Mouse (Mus musculus) liver, adult 2 months (tissue): ENCODE results near the gene Sfxn5.

Source experiments
- CTCF ChIP-seq: fragments of 200-500 bp; IDR thresholded peaks from 2 replicates; pipeline ENCODE4 v1.5.1; 2011; ENCODE audit warnings: low read depth, low read length, control low read depth
- POLR2A ChIP-seq: fragments of 200-500 bp; IDR thresholded peaks from 2 replicates; pipeline ENCODE4 v1.6.1; 2011; ENCODE audit warnings: low read length, control low read depth; ENCODE audit not compliant: insufficient read depth; ENCODE audit errors: extremely low read depth

DNA sequence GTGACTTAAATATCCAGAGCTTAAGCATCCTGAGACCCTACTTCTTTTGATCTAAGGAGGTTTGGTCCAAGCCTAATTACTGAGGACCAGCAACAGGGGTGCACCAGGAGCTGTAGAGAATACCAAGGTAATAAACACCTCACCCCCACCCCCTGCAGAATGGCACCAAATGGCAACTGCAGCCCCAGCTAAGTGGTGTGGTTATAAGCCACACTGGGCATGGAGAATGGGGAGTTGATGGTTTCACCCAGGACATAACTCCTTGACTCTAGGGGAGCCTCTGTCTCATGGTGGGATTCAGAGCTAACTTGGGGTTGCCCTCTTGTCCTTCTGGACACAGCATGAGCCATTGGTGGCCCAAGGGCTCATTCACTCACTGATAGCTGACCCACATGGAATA is 1.0 kb upstream of the Sfxn5 start:
- no peak for TF ChIP-seq CTCF
- TF ChIP-seq POLR2A = no peak
